Mouse (Mus musculus) erythroblast, embryonic 14.5 days (primary cell): ENCODE measurements around the gene Gm10142.

Experiments
- GATA1 ChIP-seq: IDR thresholded peaks from 2 replicates; pipeline ENCODE4 v1.6.1; 2012; ENCODE audit warnings: low read length, inconsistent platforms, mixed read lengths
- TAL1 ChIP-seq: IDR thresholded peaks from 3 replicates; pipeline ENCODE4 v1.6.1; 2012; ENCODE audit warnings: low read length, inconsistent platforms, mixed read lengths

GRCm38 (mm10) chr10:77673765-77674164 is 41.8 kb upstream of the Gm10142 start:
- TF ChIP-seq TAL1 (no peak), GATA1 (no peak)
